Comparison of ENCODE assay signal across 27 mouse cellular contexts in genomic region chr5:43056486-43056885, GRCm38 (mm10).
DNase-seq lines count a peak whose midpoint lies in the region; ATAC-seq and TF ChIP-seq lines count a peak whose summit lies in the region.
"Had no signal": no experiment of that assay in that cellular context is flagged by ENCODE, and none has a peak within 500 bp of the region (broad histone marks: within the 10 kb centered on the region; RNA-seq: fewer than 3 reads in every experiment).

No protein-coding gene starts in this region.

- intact Hi-C loops in gastrocnemius, adult 2 months (cut with DNase I) = no loop called here

- no peaks in the 10 kb centered on the region for H3K27me3 ChIP-seq in embryonic facial prominence, embryonic 15.5 days
- no peaks in the 10 kb centered on the region for H3K27me3 ChIP-seq in stomach, postnatal 0 days (ENCODE audit: control insufficient read depth, insufficient read depth, low read length)
- H3K27me3 ChIP-seq: CH12.LX; embryonic facial prominence, embryonic 13.5 days; heart, embryonic 12.5 days; heart, embryonic 15.5 days; hindbrain, embryonic 13.5 days; Patski had no signal

- peak overlapping the region; percentile 31; the same call in 1 of the 2 replicates for H3K27ac ChIP-seq in embryonic facial prominence, embryonic 15.5 days (replicated peaks)
- no peak overlapping the region for H3K27ac ChIP-seq in stomach, postnatal 0 days (replicated peaks)
- H3K27ac ChIP-seq in gastrocnemius, adult 2 months = no peak overlapping the region
- H3K27ac ChIP-seq: embryonic facial prominence, embryonic 13.5 days; heart, embryonic 15.5 days; hindbrain, embryonic 10.5 days; hindbrain, embryonic 13.5 days had no signal

- no peak overlapping the region for H3K4me3 ChIP-seq in embryonic facial prominence, embryonic 15.5 days (replicated peaks)
- no peak overlapping the region for H3K4me3 ChIP-seq in stomach, postnatal 0 days (ENCODE audit: low read depth, low read length)
- H3K4me3 ChIP-seq in gastrocnemius, adult 2 months = no peak overlapping the region
- H3K4me3 ChIP-seq: embryonic facial prominence, embryonic 13.5 days; heart, embryonic 12.5 days; heart, embryonic 15.5 days; hindbrain, embryonic 10.5 days; hindbrain, embryonic 13.5 days had no signal

- DNase-seq in heart, adult 11 months = peak; percentile 50
- no peak for DNase-seq in heart, adult 18-20 months
- peak; percentile 49 to 68 for DNase-seq in urinary bladder, adult 18-20 months (ENCODE audit: low spot score in 2 of 2)
- no peak for DNase-seq in urinary bladder, adult 2 months (ENCODE audit: low spot score)
- DNase-seq in stomach, postnatal 0 days (ENCODE audit: low spot score) = no peak
- DNase-seq in gastrocnemius, adult 2 months = no peak
- DNase-seq: adrenal gland, postnatal 10 days; adrenal gland, postnatal 36 days; B cell, adult 2 months; cerebellum, adult 18-20 months; cerebellum, adult 9-10 months; cerebellum, postnatal 14 days; forebrain, postnatal 0 days; gastrocnemius, postnatal 36 days; heart, postnatal 10 days; heart, postnatal 36 days had no signal

- no peaks in the 10 kb centered on the region for H3K4me1 ChIP-seq in embryonic facial prominence, embryonic 15.5 days
- no peaks in the 10 kb centered on the region for H3K4me1 ChIP-seq in stomach, postnatal 0 days (replicated peaks; ENCODE audit: control insufficient read depth, insufficient read depth)
- H3K4me1 ChIP-seq: embryonic facial prominence, embryonic 13.5 days; heart, embryonic 12.5 days; heart, embryonic 15.5 days; hindbrain, embryonic 10.5 days; hindbrain, embryonic 13.5 days had no signal

- no peak overlapping the region for H3K9ac ChIP-seq in embryonic facial prominence, embryonic 15.5 days
- no peak overlapping the region for H3K9ac ChIP-seq in stomach, postnatal 0 days (ENCODE audit: low read length)
- H3K9ac ChIP-seq: embryonic facial prominence, embryonic 13.5 days; forebrain, postnatal 0 days; heart, embryonic 12.5 days; heart, embryonic 15.5 days; hindbrain, embryonic 13.5 days had no signal

- WGBS in embryonic facial prominence, embryonic 15.5 days = 65% methylated on average over 2 of the region's 2 CpGs
- WGBS in stomach, postnatal 0 days = 72% methylated on average over 2 of the region's 2 CpGs

- ATAC-seq in embryonic facial prominence, embryonic 15.5 days (ENCODE audit: insufficient number of reproducible peaks, low FRiP score, low TSS enrichment, low read depth) = no peak; the same call in 1 of the 2 replicates
- ATAC-seq in stomach, postnatal 0 days (ENCODE audit: low FRiP score, low TSS enrichment) = no peak
- ATAC-seq: forebrain, embryonic 14.5 days; forebrain, postnatal 0 days; hindbrain, embryonic 16.5 days; Patski had no signal

- H3K4me2 ChIP-seq in embryonic facial prominence, embryonic 15.5 days (replicated peaks) = no peak overlapping the region
- H3K4me2 ChIP-seq in stomach, postnatal 0 days (replicated peaks; ENCODE audit: low read depth) = no peak overlapping the region
- H3K4me2 ChIP-seq: embryonic facial prominence, embryonic 13.5 days; heart, embryonic 12.5 days; heart, embryonic 15.5 days; hindbrain, embryonic 13.5 days had no signal

- no peaks in the 10 kb centered on the region for H3K36me3 ChIP-seq in embryonic facial prominence, embryonic 15.5 days
- H3K36me3 ChIP-seq in stomach, postnatal 0 days (ENCODE audit: control insufficient read depth, insufficient read depth, low read length) = no peaks in the 10 kb centered on the region
- H3K36me3 ChIP-seq: embryonic facial prominence, embryonic 13.5 days; G1E; heart, embryonic 12.5 days; heart, embryonic 15.5 days; hindbrain, embryonic 10.5 days; hindbrain, embryonic 13.5 days had no signal

- no peaks in the 10 kb centered on the region for H3K9me3 ChIP-seq in embryonic facial prominence, embryonic 15.5 days (replicated peaks)
- H3K9me3 ChIP-seq in stomach, postnatal 0 days (ENCODE audit: control insufficient read depth, low read length) = no peaks in the 10 kb centered on the region
- H3K9me3 ChIP-seq: embryonic facial prominence, embryonic 13.5 days; G1E; heart, embryonic 12.5 days; heart, embryonic 15.5 days; hindbrain, embryonic 10.5 days; hindbrain, embryonic 13.5 days had no signal

- peak; percentile 55 for TF ChIP-seq EP300 in stomach, postnatal 0 days (optimal IDR thresholded peaks at IDR 0.05)

- no peak for TF ChIP-seq CTCF in stomach, postnatal 0 days (IDR thresholded peaks at IDR 0.05; ENCODE audit: low read depth)
- no peak for TF ChIP-seq CTCF in gastrocnemius, adult 2 months (IDR thresholded peaks at IDR 0.05)

Comparison
In these comparisons a context has a peak if more than half of its experiments do, and no peak if none do; other contexts are left out.
1. DNase-seq: peak in heart, adult 11 months (single experiment) and urinary bladder, adult 18-20 months (2 of 2); none in heart, adult 18-20 months (0 of 2), urinary bladder, adult 2 months (single experiment), stomach, postnatal 0 days (single experiment) and gastrocnemius, adult 2 months (single experiment).